Mouse (Mus musculus) lung, adult 2 months (tissue): Measurements from ENCODE around the gene Dnase1l3.

Experiments
- CTCF ChIP-seq: fragments of 200-500 bp; IDR thresholded peaks from 2 replicates; pipeline ENCODE4 v1.5.1; 2011; ENCODE audit warnings: mild to moderate bottlenecking, low read length, control low read depth; ENCODE audit not compliant: insufficient read depth
- POLR2A ChIP-seq: fragments of 200-500 bp; IDR thresholded peaks from 2 replicates; pipeline ENCODE4 v1.6.1; 2011; ENCODE audit warnings: low read depth, mild to moderate bottlenecking, control low read depth, low read length, borderline replicate concordance; ENCODE audit errors: extremely low read depth

- TF ChIP-seq CTCF = no peak
- no peak for TF ChIP-seq POLR2A
These were observed 22.6 kb upstream of the Dnase1l3 start for GRCm38 (mm10) chr14:8016951-8017350.
